Mouse (Mus musculus): ENCODE data around the gene Bnip3.

DNA sequence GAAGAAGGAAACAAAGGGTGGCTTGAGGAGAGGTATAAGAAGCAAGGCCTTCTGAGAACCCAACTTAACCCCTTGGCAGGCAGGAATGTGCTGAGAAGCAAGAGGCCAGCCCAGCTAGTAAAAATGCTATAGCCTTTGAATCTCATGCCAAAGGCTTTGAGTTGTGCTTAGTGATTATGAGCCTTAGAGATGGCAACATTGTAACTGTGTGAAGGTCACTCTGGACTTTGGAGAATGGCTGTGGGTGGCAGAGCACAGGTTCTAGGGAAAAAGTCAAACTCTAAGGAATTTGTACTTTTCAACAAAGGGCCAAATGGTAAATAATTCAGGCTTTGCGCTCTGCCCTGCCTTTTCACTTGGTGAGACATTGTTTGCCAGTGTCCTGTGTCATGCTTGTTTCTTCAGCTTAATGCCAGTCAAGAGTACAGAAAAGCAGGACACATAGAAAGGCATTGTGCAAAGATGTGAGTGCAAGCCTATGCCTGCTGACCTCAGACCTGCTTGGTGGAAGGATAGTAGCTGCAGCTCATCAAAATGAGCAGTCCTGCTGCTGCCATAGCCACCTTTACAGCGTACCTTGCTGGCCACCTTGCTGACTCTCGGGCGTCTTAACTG lies 55.8 kb downstream of the Bnip3 start:
- no peak for TF ChIP-seq TAL1 (IDR thresholded peaks at IDR 0.05; ENCODE audit: low read length)
- TF ChIP-seq GATA1 (IDR thresholded peaks at IDR 0.05; ENCODE audit: low read length): no peak
